Mouse (Mus musculus) midbrain, embryonic 12.5 days (tissue): ENCODE measurements around the gene Ncmap. TPM values are rescaled to one million over a fixed set of nuclear protein-coding genes. Genes with fewer than 3 reads are reported as not detected.

Experiments
- ATAC-seq: fragments of 200-750 bp; cut with Nextera tagmentation; 2 replicates; pipeline ENCODE4 v1.8.0; 2017; ENCODE audit warnings: low read depth, moderate TSS enrichment, moderate library complexity; ENCODE audit not compliant: low FRiP score
- H3K27ac ChIP-seq: fragments of 300-500 bp; sonication (generic); replicated peaks from 2 replicates; pipeline ENCODE4 v1.5.1; 2016; ENCODE audit warnings: mild to moderate bottlenecking
- H3K27me3 ChIP-seq: fragments of 300-500 bp; sonication (generic); 2 replicates; pipeline ENCODE4 v1.6.1; 2016; ENCODE audit warnings: mild to moderate bottlenecking
- H3K36me3 ChIP-seq: fragments of 300-500 bp; sonication (generic); 2 replicates; pipeline ENCODE4 v1.6.1; 2016
- H3K4me1 ChIP-seq: fragments of 300-500 bp; sonication (generic); 2 replicates; pipeline ENCODE4 v1.6.1; 2016
- H3K4me2 ChIP-seq: fragments of 300-500 bp; sonication (generic); replicated peaks from 2 replicates; pipeline ENCODE4 v1.6.1; 2016; ENCODE audit warnings: mild to moderate bottlenecking, moderate library complexity
- H3K4me3 ChIP-seq: fragments of 300-500 bp; sonication (generic); 2 replicates; pipeline ENCODE4 v1.5.1; 2016; ENCODE audit warnings: mild to moderate bottlenecking
- H3K9ac ChIP-seq: fragments of 300-500 bp; sonication (generic); replicated peaks from 2 replicates; pipeline ENCODE4 v1.6.1; 2016; ENCODE audit warnings: mild to moderate bottlenecking, moderate library complexity
- H3K9me3 ChIP-seq: fragments of 300-500 bp; sonication (generic); 2 replicates; pipeline ENCODE4 v1.6.1; 2016; ENCODE audit warnings: mild to moderate bottlenecking
- WGBS: fragments of 180-500 bp; shearing (Covaris S2); methylation state at CpG from one replicate; pipeline ENCODE4 v1.1.7; 2016; 5-methylcytosine and 5-hydroxymethylcytosine counted together
- polyA plus RNA-seq: library from polyadenylated mRNA; unstranded; fragments of >200 nt; fragmentation: Nextera tagmentation; extraction: Ambion mirVana; gene quantifications from 2 replicates; pipeline ENCODE4 v1.2.1, GENCODE M21; 2016

The Ncmap gene
- polyA plus RNA-seq, 1 experiment from 2014 or later, result 0.65 TPM

- no peak for ATAC-seq
- 84% methylated on average over 5 of the region's 5 CpGs for WGBS
- Histone ChIP-seq H3K4me3 (no peak overlapping the region), H3K4me2 (no peak overlapping the region), H3K27me3 (peaks cover 55% of the 10 kb centered on the region), H3K36me3 (no peaks in the 10 kb centered on the region), H3K9ac (no peak overlapping the region), H3K27ac (no peak overlapping the region), H3K4me1 (peaks cover 11% of the 10 kb centered on the region), H3K9me3 (no peaks in the 10 kb centered on the region)
Measured at GRCm38 (mm10) chr4:135396303-135396702, 1.7 kb downstream of the Ncmap start.

GRCm38 (mm10) chr4:135395375-135395774 lies 2.7 kb downstream of the Ncmap start:
- Histone ChIP-seq H3K4me2 (no peak overlapping the region), H3K4me1 (peaks cover 11% of the 10 kb centered on the region), H3K27me3 (peaks cover 49% of the 10 kb centered on the region), H3K4me3 (no peak overlapping the region), H3K36me3 (no peaks in the 10 kb centered on the region), H3K9me3 (no peaks in the 10 kb centered on the region), H3K9ac (no peak overlapping the region), H3K27ac (no peak overlapping the region)
- ATAC-seq, result no peak
- 94% methylated on average over 4 of the region's 4 CpGs for WGBS

DNA sequence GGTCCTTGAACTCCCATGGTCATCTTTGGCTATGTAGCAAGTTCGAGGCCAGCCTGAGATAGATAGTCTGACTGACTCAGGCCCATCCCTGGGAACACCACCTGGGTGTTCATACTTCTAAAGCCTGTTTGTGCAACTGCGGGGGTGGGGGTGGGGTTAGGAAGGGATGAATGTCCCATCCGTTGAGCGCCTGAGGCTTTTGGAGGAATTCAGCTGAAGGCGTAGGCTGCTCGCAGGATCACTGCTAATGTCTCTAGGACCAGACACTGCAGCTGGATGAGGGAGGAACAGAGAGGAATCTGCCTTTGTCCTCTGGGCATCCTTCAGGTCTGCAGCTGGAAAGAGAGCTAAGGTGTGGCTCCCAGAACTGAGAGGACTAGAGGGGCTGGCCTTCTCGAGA lies 3.4 kb downstream of the Ncmap start:
- Histone ChIP-seq H3K27me3 (peaks cover 46% of the 10 kb centered on the region), H3K36me3 (no peaks in the 10 kb centered on the region), H3K4me1 (peaks cover 11% of the 10 kb centered on the region), H3K27ac (no peak overlapping the region), H3K4me3 (no peak overlapping the region), H3K4me2 (no peak overlapping the region), H3K9me3 (no peaks in the 10 kb centered on the region), H3K9ac (no peak overlapping the region)
- ATAC-seq, result no peak
- 81% methylated on average over 7 of the region's 7 CpGs for WGBS

DNA sequence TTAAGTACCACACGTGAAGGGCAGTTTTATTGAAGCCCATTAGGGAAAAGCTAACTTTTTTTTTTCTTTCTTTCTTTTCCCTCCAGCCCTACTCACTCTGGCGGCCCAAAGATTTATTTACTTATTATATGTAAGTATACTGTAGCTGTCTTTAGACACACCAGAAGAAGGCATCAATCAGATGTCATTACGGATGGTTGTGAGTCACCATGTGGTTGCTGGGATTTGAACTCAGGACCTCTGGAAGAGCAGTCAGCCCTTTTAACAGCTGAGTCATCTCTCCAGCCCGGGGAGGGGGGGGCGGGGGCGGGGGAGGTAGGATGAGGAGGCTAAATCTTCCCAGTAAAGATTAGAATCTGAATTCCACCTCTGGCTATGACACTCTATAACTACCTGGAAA lies 4.6 kb downstream of the Ncmap start:
- 85% methylated on average over 6 of the region's 6 CpGs for WGBS
- Histone ChIP-seq H3K27me3 (peaks cover 33% of the 10 kb centered on the region), H3K9ac (no peak overlapping the region)

DNA sequence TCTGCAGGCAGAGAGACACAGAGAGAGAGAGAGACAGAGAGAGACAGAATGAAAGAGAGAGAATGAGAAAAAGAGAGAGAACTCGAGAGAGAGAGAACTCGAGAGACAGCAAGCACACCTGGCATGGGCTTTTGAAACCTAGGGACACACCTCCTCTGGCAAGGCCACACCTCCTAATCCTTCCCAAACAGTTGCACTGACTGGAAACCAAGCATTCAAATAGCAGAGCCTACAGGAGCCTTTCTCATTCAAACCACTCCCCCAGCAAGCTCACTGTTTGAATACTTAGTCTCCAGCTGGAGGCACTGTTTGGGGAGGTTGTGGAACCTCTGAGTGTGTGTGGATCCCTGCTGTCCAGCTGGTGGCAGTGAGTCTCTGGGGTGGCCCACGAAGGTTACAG lies 5.2 kb downstream of the Ncmap start:
- Histone ChIP-seq H3K27me3 (peaks cover 27% of the 10 kb centered on the region), H3K36me3 (no peaks in the 10 kb centered on the region), H3K4me3 (no peak overlapping the region), H3K9ac (no peak overlapping the region), H3K9me3 (no peaks in the 10 kb centered on the region), H3K4me2 (no peak overlapping the region), H3K4me1 (peaks cover 4% of the 10 kb centered on the region), H3K27ac (no peak overlapping the region)
- 82% methylated on average over 3 of the region's 3 CpGs for WGBS
- ATAC-seq, result no peak

More for the DNA sequence above, 4.6 kb downstream of the Ncmap start:
- no peak overlapping the region for H3K4me3 ChIP-seq
- no peaks in the 10 kb centered on the region for H3K9me3 ChIP-seq
- ATAC-seq, result no peak
- H3K4me2 ChIP-seq, result no peak overlapping the region
- H3K4me1 ChIP-seq, result peaks cover 10% of the 10 kb centered on the region
- no peaks in the 10 kb centered on the region for H3K36me3 ChIP-seq
- H3K27ac ChIP-seq, result no peak overlapping the region

DNA sequence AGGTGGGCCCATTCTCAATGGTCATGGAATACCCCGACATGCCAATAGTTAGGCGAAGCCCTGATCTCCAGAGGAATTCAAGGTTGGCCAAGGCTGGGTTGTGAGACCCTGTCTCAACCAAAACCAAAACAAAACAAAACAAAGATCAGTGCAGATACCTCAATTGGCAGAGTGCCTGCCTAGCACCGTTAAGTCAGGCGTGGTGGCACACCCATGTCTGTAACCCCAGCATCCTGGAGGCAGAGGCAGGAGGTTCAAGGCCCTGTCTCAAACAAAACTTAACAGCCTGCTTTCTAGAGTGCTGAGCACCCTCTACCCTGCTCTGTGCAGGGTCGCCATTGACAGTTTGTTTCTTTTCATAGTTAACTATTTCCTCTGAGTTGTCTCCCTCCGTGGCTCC lies 7.0 kb downstream of the Ncmap start:
- ATAC-seq, result no peak
- H3K9ac ChIP-seq, result no peak overlapping the region
- 72% methylated on average over 6 of the region's 6 CpGs for WGBS
- no peaks in the 10 kb centered on the region for H3K9me3 ChIP-seq
- no peak overlapping the region for H3K4me3 ChIP-seq
- no peaks in the 10 kb centered on the region for H3K4me1 ChIP-seq
- no peak overlapping the region for H3K27ac ChIP-seq
- peaks cover 9% of the 10 kb centered on the region for H3K27me3 ChIP-seq
- no peak overlapping the region for H3K4me2 ChIP-seq
- H3K36me3 ChIP-seq, result no peaks in the 10 kb centered on the region

GRCm38 (mm10) chr4:135385614-135386013 lies 12.4 kb downstream of the Ncmap start:
- H3K27ac ChIP-seq, result no peak overlapping the region
- H3K36me3 ChIP-seq, result no peaks in the 10 kb centered on the region
- no peak overlapping the region for H3K4me2 ChIP-seq
- H3K4me3 ChIP-seq, result no peak overlapping the region
- H3K9ac ChIP-seq, result no peak overlapping the region
- no peaks in the 10 kb centered on the region for H3K4me1 ChIP-seq
- 67% methylated on average over 10 of the region's 10 CpGs for WGBS
- no peaks in the 10 kb centered on the region for H3K9me3 ChIP-seq
- H3K27me3 ChIP-seq, result peaks cover 10% of the 10 kb centered on the region
- no peak for ATAC-seq

DNA sequence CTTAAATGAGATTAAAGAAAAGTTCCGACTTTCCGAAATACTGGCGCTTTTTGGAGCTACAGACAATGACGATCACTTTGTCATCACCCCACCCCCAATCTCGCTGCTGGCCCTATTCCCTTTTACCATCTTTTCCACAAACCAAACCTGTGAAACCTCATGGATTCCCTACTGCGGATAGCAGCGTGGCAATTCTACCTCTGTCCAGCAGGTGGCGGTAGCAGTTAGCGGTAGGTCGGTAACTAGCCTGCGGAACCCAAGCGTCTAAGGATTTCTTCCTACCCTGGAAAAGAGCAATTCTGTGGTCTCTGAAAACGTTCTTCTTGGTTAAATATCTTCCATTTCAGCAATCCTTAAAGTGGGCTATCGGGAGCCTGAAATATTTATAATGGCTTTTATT lies 15.7 kb downstream of the Ncmap start:
- WGBS, result 4% methylated on average over 14 of the region's 14 CpGs
- no peaks in the 10 kb centered on the region for H3K36me3 ChIP-seq
- H3K4me3 ChIP-seq, result no peak overlapping the region
- peaks cover 14% of the 10 kb centered on the region for H3K27me3 ChIP-seq
- H3K4me1 ChIP-seq, result no peaks in the 10 kb centered on the region
- no peak overlapping the region for H3K4me2 ChIP-seq
- H3K9ac ChIP-seq, result no peak overlapping the region
- no peak for ATAC-seq
- H3K9me3 ChIP-seq, result no peaks in the 10 kb centered on the region
- no peak overlapping the region for H3K27ac ChIP-seq

DNA sequence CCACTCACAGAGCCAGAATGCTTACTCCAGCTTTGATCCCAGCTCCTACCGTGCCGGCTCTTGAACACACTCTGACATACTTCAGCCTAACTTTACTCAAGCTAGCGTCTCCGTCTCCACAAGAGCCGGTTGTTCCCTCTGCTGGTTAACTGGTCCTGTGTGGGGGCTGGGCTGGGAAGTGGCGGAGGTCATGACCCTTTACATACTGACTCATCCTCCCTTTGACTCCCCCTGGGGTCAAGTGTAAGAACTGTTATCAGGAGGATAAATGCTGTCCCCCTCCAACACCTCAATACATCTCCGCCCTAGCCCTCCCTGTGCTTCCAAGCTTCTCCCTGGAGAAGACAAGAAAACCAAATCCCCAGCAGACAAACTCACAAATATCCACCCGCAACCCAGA lies 16.7 kb downstream of the Ncmap start:
- peaks cover 14% of the 10 kb centered on the region for H3K27me3 ChIP-seq
- ATAC-seq, result no peak
- H3K9me3 ChIP-seq, result no peaks in the 10 kb centered on the region
- H3K9ac ChIP-seq, result no peak overlapping the region
- H3K27ac ChIP-seq, result no peak overlapping the region
- H3K4me1 ChIP-seq, result no peaks in the 10 kb centered on the region
- no peak overlapping the region for H3K4me3 ChIP-seq
- 57% methylated on average over 8 of the region's 8 CpGs for WGBS
- no peak overlapping the region for H3K4me2 ChIP-seq
- no peaks in the 10 kb centered on the region for H3K36me3 ChIP-seq

DNA sequence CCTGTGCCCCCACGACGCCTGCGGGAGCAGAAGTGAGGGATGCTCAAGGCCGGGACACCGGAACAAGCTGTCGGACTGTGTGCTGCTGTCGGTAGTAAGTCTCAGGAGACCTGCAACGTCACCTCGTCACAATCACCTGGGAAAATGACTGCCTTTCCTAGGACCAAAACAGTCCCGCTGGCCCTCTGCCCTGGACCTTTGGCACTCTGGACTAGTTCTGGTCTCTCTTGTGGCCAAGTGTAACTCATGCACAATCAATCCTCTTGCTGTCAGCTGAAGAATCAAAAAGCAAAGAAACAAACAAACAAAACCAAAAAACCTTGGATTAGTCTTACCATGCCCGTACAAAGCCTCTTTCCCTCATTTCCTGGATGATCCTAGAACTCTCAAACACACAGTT lies 20.8 kb downstream of the Ncmap start:
- Histone ChIP-seq H3K27ac (no peak overlapping the region), H3K4me2 (no peak overlapping the region), H3K36me3 (no peaks in the 10 kb centered on the region), H3K9ac (no peak overlapping the region), H3K27me3 (0 out of 2 replicates have a peak, but pooled peaks cover 4% of the 10 kb centered on the region), H3K4me1 (no peaks in the 10 kb centered on the region), H3K9me3 (0 out of 2 replicates have a peak, but pooled peaks cover 3% of the 10 kb centered on the region), H3K4me3 (no peak overlapping the region)
- WGBS, result 84% methylated on average over 11 of the region's 11 CpGs
- no peak for ATAC-seq

DNA sequence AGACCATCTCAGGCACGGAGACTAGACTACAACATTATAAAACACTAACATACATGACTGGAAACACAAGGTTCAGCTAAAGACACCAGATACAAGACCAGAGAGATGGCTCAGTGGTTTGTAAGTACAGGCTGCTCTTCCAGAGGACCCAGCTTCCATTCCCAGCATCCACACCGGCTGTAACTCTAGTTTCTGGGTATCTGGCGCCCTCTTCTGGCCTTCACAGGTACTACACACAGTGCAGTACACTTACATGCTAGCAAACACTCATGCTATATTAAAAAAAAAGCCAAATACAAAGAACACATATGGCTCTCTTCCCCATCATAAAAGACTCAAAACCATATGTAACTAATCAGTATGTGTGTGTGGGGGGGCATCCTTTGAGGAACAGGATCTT lies 22.6 kb downstream of the Ncmap start:
- H3K27me3 ChIP-seq, result 0 out of 2 replicates have a peak, but pooled peaks cover 4% of the 10 kb centered on the region
- ATAC-seq, result no peak
- no peaks in the 10 kb centered on the region for H3K4me1 ChIP-seq
- WGBS, result 66% methylated on average over 3 of the region's 3 CpGs
- H3K9ac ChIP-seq, result no peak overlapping the region
- no peak overlapping the region for H3K27ac ChIP-seq
- 0 out of 2 replicates have a peak, but pooled peaks cover 3% of the 10 kb centered on the region for H3K9me3 ChIP-seq
- H3K4me3 ChIP-seq, result no peak overlapping the region
- no peak overlapping the region for H3K4me2 ChIP-seq
- H3K36me3 ChIP-seq, result no peaks in the 10 kb centered on the region

- Histone ChIP-seq H3K36me3 (no peaks in the 10 kb centered on the region), H3K9me3 (0 out of 2 replicates have a peak, but pooled peaks cover 3% of the 10 kb centered on the region), H3K9ac (no peak overlapping the region), H3K4me2 (no peak overlapping the region), H3K4me3 (no peak overlapping the region), H3K27ac (no peak overlapping the region), H3K4me1 (no peaks in the 10 kb centered on the region), H3K27me3 (no peaks in the 10 kb centered on the region)
- WGBS, result 77% methylated on average over 5 of the region's 5 CpGs
- no peak for ATAC-seq
Measured at GRCm38 (mm10) chr4:135373299-135373698, 24.7 kb downstream of the Ncmap start.

DNA sequence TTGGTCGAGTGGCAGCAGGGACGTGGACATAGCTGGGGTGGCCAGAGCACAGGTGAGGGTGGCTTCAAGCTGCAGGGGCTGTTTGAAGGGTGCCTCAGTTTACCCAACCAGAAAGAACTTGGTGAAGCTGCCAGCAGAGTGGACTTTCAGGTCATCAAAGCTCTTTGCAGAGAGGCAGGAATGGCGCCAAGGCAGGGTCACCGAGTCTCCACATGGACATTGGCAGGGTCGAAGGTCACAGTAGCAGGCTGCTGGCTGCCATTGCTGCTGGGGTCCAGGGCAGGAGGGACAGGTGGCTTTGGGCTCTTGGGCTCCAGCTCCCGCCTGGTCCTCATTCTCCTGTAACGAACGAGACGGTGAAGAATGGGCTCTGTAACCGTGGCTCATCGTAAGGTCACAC lies 27.7 kb downstream of the Ncmap start:
- no peaks in the 10 kb centered on the region for H3K4me1 ChIP-seq
- no peak overlapping the region for H3K27ac ChIP-seq
- ATAC-seq, result no peak
- no peak overlapping the region for H3K4me2 ChIP-seq
- H3K27me3 ChIP-seq, result no peaks in the 10 kb centered on the region
- H3K4me3 ChIP-seq, result no peak overlapping the region
- 79% methylated on average over 11 of the region's 11 CpGs for WGBS
- 0 out of 2 replicates have a peak, but pooled peaks cover 2% of the 10 kb centered on the region for H3K9me3 ChIP-seq
- no peak overlapping the region for H3K9ac ChIP-seq
- no peaks in the 10 kb centered on the region for H3K36me3 ChIP-seq
